Mouse (Mus musculus): ENCODE data around the gene Cic.

The Cic gene

DNA sequence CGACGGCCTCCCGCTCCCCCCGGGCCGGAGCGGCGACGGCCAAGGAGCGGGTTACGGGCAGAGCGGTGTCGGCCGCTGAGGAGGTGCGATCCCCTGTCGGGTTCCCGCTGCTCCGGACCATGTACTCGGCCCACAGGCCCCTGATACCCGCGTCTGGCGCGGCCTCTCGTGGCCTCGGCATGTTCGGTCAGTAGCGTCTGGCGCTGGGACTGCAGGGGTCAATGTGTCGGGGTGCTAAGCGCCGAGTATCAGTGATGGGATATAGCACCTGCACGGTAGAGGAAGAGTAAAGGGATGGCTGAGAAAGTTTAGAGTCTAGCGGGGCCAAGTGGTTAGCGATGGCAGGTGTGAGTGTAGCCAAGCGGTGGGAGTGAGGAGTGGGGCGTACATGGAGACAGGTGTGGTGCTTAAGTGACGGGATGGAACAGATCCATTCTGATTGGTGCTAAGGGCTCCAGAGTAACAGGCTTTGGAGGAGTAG lies 15.3 kb downstream of the Cic start:
- DNase-seq (ENCODE audit: low spot score): peak; percentile 57

DNA sequence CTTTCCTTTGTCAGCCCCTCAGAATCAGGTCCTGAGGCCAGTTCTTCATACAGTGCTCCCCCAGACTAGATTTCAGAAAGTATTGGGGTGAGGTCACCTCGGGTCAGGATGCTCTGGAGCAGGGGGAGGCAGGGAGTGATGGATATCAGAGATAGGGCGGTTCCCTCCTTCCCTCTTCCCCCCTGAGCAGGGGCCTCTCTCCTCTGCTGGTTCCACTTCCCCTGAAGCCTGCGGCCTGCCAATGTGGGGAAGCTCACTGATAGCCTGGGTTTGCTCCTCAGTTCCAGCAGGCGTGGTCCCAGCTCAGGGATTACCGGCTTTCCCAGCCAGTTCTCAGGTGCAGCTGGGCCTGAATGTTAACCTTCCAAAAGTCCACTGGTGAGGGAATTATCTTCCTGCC lies 16.1 kb downstream of the Cic start:
- DNase-seq (ENCODE audit: low spot score): no peak

DNA sequence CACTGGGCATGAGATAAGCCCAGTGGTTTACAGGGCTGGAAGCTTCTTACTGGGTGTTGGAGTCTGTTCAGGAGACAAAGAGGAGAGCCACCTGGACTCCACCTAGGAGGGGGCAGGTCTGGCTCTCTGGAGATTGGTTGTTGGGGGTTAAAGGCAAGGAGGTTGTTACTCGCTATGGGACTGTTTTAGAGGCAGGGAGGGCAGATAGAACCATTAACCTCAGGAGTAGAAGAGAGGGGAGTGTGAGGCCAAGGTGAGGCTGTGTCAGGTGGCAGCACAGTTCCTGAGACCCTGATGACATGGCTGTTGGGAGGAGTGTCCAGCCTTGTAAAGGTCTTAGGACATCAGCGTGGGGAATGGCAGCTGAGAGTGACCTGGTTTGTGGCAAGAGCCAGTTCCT lies 16.7 kb downstream of the Cic start:
- DNase-seq (ENCODE audit: low spot score): no peak

DNA sequence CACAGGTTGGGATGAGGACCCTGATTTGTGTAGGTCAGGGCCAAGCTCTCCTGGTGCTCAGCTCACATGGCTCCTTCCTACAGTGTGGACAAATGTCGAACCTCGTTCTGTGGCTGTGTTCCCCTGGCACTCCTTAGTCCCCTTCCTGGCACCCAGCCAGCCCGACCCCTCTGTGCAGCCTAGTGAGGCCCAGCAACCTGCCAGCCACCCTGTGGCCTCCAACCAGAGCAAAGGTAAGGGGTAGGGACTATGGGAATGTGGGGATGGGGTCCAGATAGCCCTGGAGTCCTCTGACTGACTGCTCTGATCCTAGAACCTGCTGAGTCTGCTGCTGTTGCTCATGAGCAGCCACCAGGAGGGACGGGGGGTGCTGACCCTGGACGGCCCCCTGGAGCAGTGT lies 17.3 kb downstream of the Cic start:
- DNase-seq (ENCODE audit: low spot score): no peak

DNA sequence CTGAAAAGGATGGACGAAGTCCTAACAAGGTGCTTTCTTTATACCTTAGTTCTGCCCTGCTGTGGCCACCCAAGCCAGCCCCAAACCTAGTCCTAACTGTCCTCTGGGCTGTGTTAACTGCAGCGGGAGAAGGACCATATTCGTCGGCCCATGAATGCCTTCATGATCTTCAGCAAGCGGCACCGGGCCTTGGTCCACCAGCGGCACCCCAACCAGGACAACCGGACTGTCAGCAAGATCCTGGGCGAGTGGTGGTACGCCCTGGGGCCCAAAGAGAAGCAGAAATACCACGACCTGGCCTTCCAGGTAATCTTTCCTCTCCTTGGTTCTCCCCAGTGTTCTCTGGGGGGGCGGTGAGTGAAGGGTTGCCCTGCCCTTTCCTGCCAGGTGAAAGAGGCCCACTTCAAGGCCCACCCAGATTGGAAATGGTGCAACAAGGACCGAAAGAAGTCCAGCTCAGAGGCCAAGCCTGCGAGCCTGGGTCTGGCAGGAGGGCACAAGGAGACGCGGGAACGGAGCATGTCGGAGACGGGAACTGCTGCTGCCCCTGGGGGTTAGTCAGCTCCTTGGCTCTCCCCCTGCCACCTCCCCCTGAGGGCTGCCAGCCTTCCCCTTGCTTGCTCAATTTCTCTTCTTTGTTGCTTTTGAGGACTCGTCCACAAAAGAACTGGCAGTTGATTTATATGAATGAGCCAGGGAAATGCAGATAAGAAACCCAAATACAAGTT lies 18.2 kb downstream of the Cic start:
- no peak for DNase-seq (ENCODE audit: low spot score)

DNA sequence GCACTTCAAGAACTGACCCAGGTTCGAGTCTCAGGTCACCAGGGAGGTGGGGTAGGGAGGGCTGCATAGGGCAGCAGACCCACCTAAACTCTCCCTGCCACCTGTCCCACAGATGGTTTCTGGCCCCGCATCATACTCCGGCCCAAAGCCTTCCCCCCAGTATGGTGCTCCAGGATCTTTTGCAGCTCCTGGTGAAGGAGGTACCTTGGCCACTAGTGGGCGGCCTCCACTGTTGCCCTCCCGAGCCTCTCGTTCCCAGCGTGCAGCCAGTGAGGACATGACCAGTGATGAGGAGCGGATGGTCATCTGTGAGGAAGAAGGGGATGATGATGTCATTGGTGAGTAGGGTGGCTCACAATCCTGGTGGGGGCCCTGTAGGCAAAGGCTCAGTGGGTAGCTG lies 19.5 kb downstream of the Cic start:
- DNase-seq (ENCODE audit: low spot score): no peak

DNA sequence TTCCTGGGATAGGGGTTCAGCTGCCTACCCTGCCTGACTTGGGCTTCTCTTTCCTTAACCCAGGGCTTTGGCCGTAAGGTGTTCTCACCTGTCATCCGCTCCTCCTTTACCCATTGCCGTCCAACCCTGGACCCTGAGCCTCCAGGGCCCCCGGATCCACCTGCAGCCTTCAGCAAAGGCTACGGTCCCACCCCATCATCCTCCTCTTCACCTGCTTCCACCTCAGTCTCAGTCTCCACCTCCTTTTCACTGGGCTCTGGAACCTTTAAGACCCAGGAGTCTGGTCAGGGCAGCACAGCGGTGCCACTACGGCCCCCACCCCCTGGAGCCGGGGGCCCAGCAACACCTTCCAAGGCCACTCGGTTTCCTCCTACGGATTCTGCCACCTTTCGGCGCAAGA lies 20.5 kb downstream of the Cic start:
- DNase-seq (ENCODE audit: low spot score): no peak

DNA sequence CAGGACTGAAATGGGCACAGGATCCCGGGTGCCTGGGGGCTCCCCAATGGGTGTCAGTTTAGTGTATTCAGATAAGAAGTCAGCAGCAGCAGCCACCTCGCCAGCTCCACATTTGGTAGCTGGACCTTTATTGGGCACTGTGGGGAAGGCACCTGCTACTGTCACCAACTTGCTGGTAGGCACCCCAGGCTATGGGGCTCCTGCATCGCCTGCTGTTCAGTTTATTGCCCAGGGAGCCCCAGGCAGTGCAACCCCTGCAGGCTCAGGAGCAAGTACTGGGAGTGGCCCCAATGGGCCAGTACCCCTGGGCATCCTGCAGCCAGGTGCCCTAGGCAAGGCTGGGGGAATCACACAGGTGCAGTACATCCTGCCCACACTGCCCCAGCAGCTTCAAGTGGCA lies 21.2 kb downstream of the Cic start:
- no peak for DNase-seq (ENCODE audit: low spot score)

DNA sequence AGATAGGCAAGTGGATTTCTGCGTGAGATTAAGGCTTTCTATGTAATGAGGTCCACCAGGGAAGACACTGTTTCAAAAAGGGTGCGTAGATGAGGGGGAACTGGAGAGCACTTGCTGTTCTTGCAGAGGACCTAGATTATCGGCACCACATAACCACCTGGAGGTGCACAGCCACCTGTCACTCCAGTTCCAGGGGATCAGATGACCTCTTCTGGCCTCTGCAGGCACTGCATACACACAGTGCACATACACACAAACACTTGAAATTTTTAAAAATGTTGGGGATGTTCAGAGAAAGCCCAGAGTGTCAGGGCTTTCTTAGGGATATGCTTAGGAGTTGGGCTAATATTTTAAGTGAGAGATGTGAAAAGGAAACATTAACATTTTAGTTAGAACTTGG lies 22.4 kb downstream of the Cic start:
- DNase-seq (ENCODE audit: low spot score): no peak

DNA sequence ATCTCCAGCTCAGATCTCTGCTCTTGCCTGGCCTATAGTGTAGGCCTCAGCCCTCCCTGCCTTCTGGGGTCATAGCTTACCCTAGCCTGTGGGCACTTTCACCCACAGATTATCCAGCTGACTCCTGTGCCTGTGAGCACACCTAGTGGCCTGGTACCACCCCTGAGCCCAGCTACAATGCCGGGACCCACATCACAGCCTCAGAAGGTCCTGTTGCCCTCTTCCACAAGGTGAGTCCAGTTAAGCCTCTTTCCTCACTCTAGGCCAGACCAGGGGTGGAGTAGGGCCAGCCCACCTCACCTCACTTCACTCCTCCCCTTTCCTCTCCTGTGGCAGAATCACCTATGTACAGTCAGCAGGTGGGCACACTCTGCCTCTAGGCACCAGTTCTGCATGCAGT lies 23.0 kb downstream of the Cic start:
- no peak for DNase-seq (ENCODE audit: low spot score)

DNA sequence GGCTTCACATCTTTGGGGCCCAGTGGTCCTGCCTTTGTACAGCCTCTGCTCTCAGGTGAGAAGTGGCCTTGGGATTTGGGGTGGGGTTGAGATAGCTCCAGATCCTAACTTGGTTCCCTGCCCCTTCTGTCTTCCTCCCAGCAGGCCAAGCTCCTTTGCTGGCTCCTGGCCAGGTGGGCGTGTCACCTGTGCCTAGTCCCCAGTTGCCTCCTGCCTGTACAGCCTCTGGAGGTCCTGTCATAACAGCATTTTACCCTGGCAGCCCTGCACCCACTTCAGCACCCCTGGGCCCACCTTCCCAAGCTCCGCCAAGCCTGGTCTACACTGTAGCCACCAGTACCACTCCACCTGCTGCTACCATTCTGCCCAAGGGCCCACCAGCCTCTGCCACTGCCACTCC lies 23.4 kb downstream of the Cic start:
- no peak for DNase-seq (ENCODE audit: low spot score)

DNA sequence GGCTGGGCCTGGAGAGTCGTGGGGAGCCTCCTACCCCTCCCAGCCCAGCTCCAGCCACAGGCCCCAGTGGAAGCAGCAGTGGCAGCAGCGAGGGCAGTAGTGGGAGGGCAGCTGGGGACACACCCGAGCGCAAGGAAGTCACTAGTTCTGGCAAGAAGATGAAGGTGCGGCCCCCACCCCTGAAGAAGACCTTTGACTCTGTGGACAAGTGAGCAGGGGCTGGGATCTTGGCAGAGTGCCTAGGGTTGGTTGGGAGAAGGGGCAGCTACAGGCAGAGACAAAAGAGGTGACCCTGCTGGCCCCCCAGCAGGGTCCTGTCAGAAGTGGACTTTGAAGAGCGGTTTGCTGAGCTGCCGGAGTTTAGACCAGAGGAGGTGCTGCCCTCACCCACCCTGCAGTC lies 24.6 kb downstream of the Cic start:
- no peak for DNase-seq (ENCODE audit: low spot score)

DNA sequence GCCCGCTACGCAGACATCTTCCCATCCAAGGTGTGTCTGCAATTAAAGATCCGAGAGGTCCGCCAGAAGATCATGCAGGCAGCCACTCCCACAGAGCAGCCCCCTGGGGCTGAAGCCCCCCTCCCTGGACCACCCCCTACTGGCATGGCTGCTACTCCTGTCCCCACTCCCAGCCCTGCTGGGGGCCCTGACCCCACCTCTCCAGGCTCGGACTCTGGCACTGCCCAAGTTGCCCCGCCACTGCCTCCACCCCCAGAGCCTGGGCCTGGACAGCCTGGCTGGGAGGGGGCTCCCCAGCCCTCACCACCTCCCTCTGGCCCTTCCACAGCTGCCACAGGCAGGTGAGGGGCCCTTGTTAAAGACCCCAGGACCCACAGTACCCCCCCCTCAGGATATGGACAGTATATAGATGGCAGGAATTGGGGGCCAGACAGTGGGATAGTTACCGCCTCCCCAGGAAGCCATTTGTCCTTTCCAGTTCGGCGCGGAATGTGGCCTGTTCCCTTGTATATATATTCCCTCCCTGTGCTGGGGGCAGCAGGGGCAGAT lies 25.8 kb downstream of the Cic start:
- no peak for DNase-seq (ENCODE audit: low spot score)

DNA sequence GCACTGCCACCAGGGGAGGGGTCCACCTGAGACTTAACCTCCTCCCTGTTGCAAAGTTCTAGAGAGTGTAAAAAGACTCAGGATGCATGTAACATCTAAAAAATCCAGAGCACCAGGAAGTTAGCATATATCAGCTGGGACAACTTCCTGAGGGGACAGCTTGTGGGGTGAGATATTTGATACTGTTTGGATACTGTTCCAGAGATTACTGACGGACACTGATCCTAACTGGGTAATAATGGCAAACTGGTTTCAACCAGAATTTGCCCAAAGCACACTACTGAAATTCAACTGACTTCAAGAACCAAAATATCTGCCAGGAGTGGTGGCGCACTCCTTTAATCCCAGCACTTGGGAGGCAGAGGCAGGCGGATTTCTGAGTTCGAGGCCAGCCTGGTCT lies 27.0 kb downstream of the Cic start:
- DNase-seq (ENCODE audit: low spot score): no peak

DNA sequence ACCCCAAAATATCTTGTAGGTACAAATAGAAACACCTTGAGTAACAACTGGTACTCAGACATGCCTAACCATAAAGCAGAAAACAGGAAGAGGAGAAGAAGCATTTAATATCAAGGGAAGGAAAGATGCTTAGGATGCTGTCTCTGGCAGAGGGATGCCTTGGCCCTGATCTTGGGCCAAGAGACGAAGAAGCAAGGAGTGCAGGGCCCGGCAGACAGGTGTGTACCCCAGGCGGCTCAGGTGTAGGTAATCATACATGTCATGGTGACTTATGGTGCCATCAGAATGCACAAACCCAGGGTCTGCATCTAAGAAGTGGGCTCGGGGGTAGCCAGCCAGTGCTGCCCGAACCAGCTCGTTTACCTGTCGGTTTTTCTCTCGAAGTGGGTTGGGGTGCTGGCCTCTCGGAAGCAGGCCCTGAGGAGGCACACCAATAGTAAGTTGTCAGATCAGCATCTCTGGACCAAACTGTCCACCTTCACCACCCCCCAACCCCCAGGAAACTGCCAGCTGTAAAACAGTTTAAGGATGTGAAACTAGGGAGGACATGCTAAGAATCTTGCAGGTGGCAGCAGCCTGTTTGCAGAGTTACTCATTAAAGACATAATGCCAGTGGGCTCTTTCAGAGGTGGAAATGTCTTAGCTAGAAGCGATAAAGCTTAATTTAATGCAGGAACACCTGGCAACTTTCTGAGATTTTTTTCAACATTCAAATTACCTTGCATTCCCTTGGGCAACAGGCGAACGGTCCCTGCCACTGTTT lies 27.6 kb downstream of the Cic start:
- no peak for DNase-seq (ENCODE audit: low spot score)

DNA sequence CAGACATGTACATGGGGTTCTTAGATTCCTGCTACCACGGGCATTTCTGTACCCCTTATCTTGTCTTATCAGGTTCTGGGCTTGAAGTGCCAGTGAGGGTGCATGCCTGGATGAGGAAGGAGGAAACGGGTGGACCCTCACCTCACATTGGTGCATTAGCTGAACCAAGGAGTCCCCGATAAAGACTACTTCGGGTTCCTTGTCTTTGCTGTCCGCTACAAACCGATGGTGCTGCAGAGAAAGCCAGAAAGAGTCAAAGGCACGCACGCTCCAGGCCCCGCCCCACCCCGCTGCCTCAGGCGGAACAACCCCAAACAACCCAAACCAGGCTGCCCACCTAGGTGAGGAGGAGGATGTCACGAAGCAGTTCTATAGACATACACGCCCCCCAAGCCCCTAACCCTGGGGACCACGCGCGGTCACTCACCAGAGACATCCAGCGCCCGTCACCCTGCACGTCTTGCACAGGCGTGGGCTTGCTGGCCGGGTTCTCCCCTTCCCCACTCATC lies 29.5 kb downstream of the Cic start:
- DNase-seq (ENCODE audit: low spot score): no peak

DNA sequence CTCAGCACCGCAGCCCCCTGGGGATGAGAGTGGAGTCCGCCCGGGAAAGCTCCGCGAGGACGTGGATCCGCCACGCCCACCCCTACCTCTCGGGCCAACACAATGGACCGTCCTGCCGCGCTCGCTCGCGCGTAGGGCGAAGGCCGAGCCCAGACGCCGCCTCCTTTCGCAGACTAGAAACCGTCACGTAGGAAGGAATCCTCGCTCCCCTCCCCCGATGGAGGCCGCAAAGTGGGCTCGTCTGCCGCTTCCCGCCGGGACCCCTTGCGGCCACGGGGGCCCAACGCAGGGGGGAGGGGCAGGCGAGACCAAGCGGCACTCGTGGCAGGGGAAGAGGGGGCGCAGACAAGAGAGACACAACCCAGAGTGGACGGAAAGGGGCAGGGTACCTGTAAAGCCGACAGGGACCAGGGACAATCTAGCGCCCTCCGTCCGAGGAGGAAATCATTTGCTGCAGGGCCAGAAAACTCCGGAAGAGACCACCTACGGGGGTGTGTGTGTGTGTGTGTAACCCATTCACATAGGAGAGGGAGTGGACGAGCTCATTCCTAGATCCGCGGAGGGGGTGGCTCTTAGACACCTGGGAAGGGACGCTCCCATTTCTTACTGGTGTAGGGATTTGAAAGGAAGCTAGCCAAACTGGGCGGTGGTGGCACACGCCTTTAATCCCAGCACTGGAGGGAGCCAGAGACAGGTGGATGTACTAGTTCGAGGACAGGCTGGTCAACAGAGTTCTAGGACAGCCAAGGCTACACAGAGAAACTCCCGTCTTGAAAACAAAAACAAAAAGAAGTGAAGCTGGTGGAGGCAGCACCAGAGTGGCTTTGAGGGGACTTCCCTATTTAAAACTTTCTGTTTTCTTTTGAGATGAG lies 30.2 kb downstream of the Cic start, which contains the start of gene Pafah1b3:
Pafah1b3 (minus strand) TSS at position 533 of the 872 bp plus-strand sequence.
- peak; percentile 97 for DNase-seq (ENCODE audit: low spot score)

DNA sequence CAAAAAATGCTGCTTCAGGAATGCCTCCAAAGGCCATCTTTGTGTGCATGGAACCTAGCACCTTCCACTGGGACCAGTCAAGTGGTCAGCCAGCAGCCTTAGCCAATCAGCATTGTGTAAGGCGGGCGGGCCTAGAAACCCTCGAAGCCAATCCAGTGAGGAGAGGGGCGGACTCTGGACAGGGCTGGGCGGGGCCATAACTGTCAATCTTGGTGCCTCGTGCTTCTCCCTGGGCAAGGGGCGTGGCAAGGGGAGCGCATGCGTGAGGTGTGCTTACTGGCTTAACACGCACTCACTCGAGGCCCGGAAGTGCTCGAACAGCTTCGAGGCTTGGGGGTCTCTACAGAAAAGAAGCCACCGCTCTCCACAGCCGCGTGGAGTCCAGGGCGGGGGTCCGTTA lies 33.6 kb downstream of the Cic start, which contains the start of gene Prr19:
Prr19 (plus strand) TSS at position 349 of the 400 bp plus-strand sequence.
- DNase-seq (ENCODE audit: low spot score): peak; percentile 60

DNA sequence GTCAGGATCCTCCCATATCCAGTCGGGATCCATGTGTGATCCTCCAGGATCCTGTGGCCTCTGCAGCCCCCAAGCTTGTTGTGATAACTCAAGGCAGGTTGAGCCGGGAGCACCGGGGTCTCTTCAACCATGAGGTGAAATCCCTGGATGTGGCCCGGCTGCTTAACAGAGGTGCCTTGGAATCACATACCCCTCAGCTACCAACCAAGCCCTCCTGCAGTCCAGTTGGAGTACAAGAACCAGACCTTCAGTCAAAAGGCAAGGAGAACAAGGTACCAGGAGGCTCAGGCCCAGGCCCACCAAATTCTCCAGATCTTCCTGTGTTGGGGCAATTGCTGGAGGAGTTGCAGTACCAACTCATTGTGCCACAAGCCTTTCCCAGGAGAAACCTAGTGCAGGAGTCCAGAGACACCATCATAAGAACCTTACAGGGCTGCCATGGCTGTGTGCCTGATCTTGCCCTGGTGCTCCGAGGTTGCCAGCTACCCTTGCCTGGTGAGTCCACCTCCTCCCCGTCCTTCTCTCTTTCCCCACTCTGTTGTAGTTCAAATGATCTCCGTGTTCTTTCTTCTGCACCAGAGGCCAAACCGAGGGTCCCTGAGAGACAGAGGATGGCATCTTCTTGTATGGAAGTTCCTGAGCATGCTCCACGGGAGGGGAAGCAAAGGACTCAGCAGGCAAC lies 35.6 kb downstream of the Cic start:
- no peak for DNase-seq (ENCODE audit: low spot score)

DNA sequence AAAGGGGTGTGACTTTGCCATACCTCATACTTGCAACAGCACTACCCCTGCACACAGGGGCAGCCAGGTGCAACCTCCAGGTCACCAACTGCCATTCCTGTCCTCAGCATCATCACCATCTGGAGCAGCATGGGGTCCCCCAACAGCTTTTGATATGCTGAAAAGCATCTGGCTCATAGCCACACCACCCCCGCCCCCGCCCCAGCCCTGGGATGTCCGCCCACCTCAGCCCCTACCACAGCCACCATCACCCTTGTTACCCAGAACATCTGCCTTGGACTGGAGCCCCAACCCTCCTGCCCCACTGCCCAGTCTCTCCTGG lies 36.1 kb downstream of the Cic start:
- no peak for DNase-seq (ENCODE audit: low spot score)

DNA sequence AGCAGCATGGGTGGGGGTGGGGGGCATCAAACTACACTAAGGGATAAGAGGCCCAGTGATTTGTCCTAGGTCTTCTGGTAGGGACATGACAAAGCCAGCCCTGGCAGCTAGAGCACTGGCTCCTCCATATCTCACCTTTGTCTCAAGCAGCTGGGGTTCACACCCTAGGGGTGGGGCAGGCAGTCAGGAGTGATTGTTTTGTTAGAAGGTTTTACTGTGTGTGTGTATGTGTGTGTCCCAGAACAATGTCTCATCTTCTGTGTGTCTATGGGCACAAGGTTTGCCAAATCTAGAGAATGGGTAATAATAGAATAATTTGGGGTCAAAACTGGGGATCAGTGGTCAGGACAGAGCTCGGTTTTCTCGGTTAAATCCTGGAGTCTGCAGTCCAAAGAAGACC lies 38.0 kb downstream of the Cic start:
- no peak for DNase-seq (ENCODE audit: low spot score)

Measured in retina, embryonic 14.5 days (tissue).